Mouse (Mus musculus): ENCODE data around the gene 4933406M09Rik.

- TF ChIP-seq POLR2A (IDR thresholded peaks at IDR 0.05; ENCODE audit: low read depth, low read length): no peak
- TF ChIP-seq CTCF (IDR thresholded peaks at IDR 0.05; ENCODE audit: borderline replicate concordance, insufficient read depth, low read length): no peak
These were observed 564 bp upstream of the 4933406M09Rik start for GRCm38 (mm10) chr1:134385176-134385575.

Measured in embryonic fibroblast, embryonic 13.5 days (primary cell).